Mouse (Mus musculus) myocyte (in vitro differentiated cells): ENCODE results near the gene Gm45062. TPM values are rescaled to one million over a fixed set of nuclear protein-coding genes. Genes with fewer than 3 reads are reported as not detected.

Source experiments
- H3K27me3 ChIP-seq: one replicate; pipeline ENCODE4 v1.6.1; 2011; ENCODE audit not compliant: control insufficient read depth, insufficient read depth, insufficient read length
- H3K36me3 ChIP-seq: one replicate; pipeline ENCODE4 v1.6.1; 2011; ENCODE audit not compliant: control insufficient read depth, insufficient read depth
- H3K4me2 ChIP-seq: one replicate; pipeline ENCODE4 v1.6.1; 2011; ENCODE audit warnings: low read depth, control low read depth
- H3K4me3 ChIP-seq: one replicate; pipeline ENCODE4 v1.5.1; 2011; ENCODE audit warnings: mild to moderate bottlenecking, control low read depth, moderate library complexity
- H3K79me2 ChIP-seq: one replicate; pipeline ENCODE4 v1.6.1; 2011; ENCODE audit not compliant: control insufficient read depth, insufficient read depth
- H3ac ChIP-seq: one replicate; pipeline ENCODE4 v1.6.1; 2011; ENCODE audit not compliant: control insufficient read depth, insufficient read length
- CEBPB ChIP-seq: IDR thresholded peaks from 2 replicates; pipeline ENCODE4 v1.6.1; 2011; ENCODE audit warnings: mild to moderate bottlenecking, moderate library complexity; ENCODE audit not compliant: poor library complexity, insufficient read depth, severe bottlenecking
- E2F4 ChIP-seq: IDR thresholded peaks from one replicate; pipeline ENCODE4 v1.6.1; 2011; ENCODE audit warnings: mild to moderate bottlenecking, control low read depth, moderate library complexity; ENCODE audit not compliant: insufficient read depth
- MAX ChIP-seq: IDR thresholded peaks from one replicate; pipeline ENCODE4 v1.6.1; 2011; ENCODE audit warnings: low read depth, mild to moderate bottlenecking, control low read depth
- MYOD1 ChIP-seq, 3 experiments: IDR thresholded peaks; one replicate each; pipeline ENCODE4 v1.6.1; 2011; ENCODE audit warnings: control low read depth in 2 of 3, low read depth in 2 of 3, mild to moderate bottlenecking in 2 of 3, moderate library complexity in 1 of 3; ENCODE audit not compliant: insufficient read length in 2 of 3, control insufficient read depth in 1 of 3
- MYOG ChIP-seq, 3 experiments: IDR thresholded peaks; one replicate each; pipeline ENCODE4 v1.6.1; 2011; ENCODE audit warnings: control low read depth in 2 of 3, low read depth in 2 of 3, mild to moderate bottlenecking in 2 of 3; ENCODE audit not compliant: insufficient read length in 2 of 3, control insufficient read depth in 1 of 3, insufficient read depth in 1 of 3
- POLR2A ChIP-seq: IDR thresholded peaks from one replicate; pipeline ENCODE4 v1.6.1; 2011; ENCODE audit warnings: low read depth, mild to moderate bottlenecking, control low read depth, moderate library complexity; ENCODE audit not compliant: insufficient read length
- POLR2AphosphoS2 ChIP-seq: IDR thresholded peaks from one replicate; pipeline ENCODE4 v1.6.1; 2011; ENCODE audit warnings: low read depth, control low read depth; ENCODE audit not compliant: insufficient read length
- REST ChIP-seq: IDR thresholded peaks from one replicate; pipeline ENCODE4 v1.6.1; 2011; ENCODE audit warnings: mild to moderate bottlenecking, control low read depth, moderate library complexity; ENCODE audit not compliant: insufficient read depth, insufficient read length
- SRF ChIP-seq: IDR thresholded peaks from one replicate; pipeline ENCODE4 v1.6.1; 2011; ENCODE audit warnings: low read depth; ENCODE audit not compliant: control insufficient read depth, insufficient read length
- TCF12 ChIP-seq: IDR thresholded peaks from one replicate; pipeline ENCODE4 v1.6.1; 2011; ENCODE audit warnings: mild to moderate bottlenecking, control low read depth; ENCODE audit not compliant: poor library complexity, insufficient read depth, severe bottlenecking
- TCF3 ChIP-seq: IDR thresholded peaks from one replicate; pipeline ENCODE4 v1.6.1; 2011; ENCODE audit warnings: low read depth, control low read depth; ENCODE audit not compliant: insufficient read length
- USF1 ChIP-seq: IDR thresholded peaks from one replicate; pipeline ENCODE4 v1.6.1; 2011; ENCODE audit warnings: low read depth, mild to moderate bottlenecking, control low read depth, moderate library complexity
- polyA plus RNA-seq: library from polyadenylated mRNA; unstranded; fragments of >200 nt; fragmentation: generic; extraction: Trizol; gene quantifications from one replicate; pipeline ENCODE4 v1.2.1, GENCODE M21; 2012; ENCODE audit warnings: missing spikeins

Gene Gm45062
- polyA plus RNA-seq, 1 experiment, result 0.71 TPM

- Histone ChIP-seq H3K4me3 (no peak overlapping the region), H3K4me2 (no peak overlapping the region), H3K36me3 (no peaks in the 10 kb centered on the region), H3K27me3 (no peaks in the 10 kb centered on the region), H3K79me2 (no peaks in the 10 kb centered on the region), H3ac (no peak overlapping the region)
- no peak for TF ChIP-seq POLR2A
- TF ChIP-seq MYOD1 (IDR thresholded peaks at IDR 0.05; ENCODE audit: control insufficient read depth in 1 of 3, insufficient read length in 2 of 3, low read depth in 2 of 3), result no peak
- no peak for TF ChIP-seq TCF3
- no peak for TF ChIP-seq POLR2AphosphoS2
- no peak for TF ChIP-seq REST
- TF ChIP-seq MYOG (IDR thresholded peaks at IDR 0.05; ENCODE audit: control insufficient read depth in 1 of 3, insufficient read depth in 1 of 3, insufficient read length in 2 of 3, low read depth in 2 of 3), result no peak
- no peak for TF ChIP-seq E2F4
- TF ChIP-seq CEBPB, result no peak
- no peak for TF ChIP-seq USF1
- no peak for TF ChIP-seq TCF12
- TF ChIP-seq SRF, result no peak
- TF ChIP-seq MAX, result no peak
Observed at GRCm38 (mm10) chr6:8489938-8490585, 230.8 kb downstream of the Gm45062 start.

DNA sequence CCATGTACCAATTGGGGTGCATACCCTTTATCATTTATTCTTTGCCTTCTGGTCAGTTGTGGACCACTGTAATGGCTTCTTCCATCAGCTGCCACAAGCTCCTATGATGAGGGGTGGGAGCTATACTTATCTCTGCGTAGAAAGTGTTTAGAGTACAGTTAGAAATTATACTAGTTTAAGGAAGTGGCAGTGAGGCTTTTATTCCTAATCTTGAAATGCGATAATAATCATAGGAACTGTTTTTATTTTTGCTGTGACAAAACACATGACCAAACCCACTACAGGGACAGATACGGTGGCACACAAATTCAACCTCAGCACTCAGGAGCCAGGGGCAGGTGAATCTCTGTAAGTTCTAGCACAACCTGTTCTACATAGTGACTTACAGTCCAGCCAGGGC, 233.0 kb downstream of the Gm45062 start:
- TF ChIP-seq POLR2AphosphoS2 (no peak), POLR2A (no peak), TCF12 (no peak), E2F4 (no peak)
- no peaks in the 10 kb centered on the region for H3K36me3 ChIP-seq
- no peaks in the 10 kb centered on the region for H3K79me2 ChIP-seq
- no peak overlapping the region for H3K4me3 ChIP-seq
- H3K27me3 ChIP-seq, result no peaks in the 10 kb centered on the region
- no peak overlapping the region for H3ac ChIP-seq
- H3K4me2 ChIP-seq, result no peak overlapping the region

- Histone ChIP-seq H3ac (no peak overlapping the region), H3K36me3 (no peaks in the 10 kb centered on the region), H3K79me2 (no peaks in the 10 kb centered on the region), H3K27me3 (no peaks in the 10 kb centered on the region), H3K4me2 (no peak overlapping the region), H3K4me3 (no peak overlapping the region)
- TF ChIP-seq MYOG (IDR thresholded peaks at IDR 0.05; ENCODE audit: control insufficient read depth in 1 of 3, insufficient read depth in 1 of 3, insufficient read length in 2 of 3, low read depth in 2 of 3), result no peak
- TF ChIP-seq E2F4, result no peak
- no peak for TF ChIP-seq POLR2A
- TF ChIP-seq SRF, result no peak
- TF ChIP-seq TCF3, result no peak
- no peak for TF ChIP-seq CEBPB
- no peak for TF ChIP-seq TCF12
- no peak for TF ChIP-seq MAX
- no peak for TF ChIP-seq POLR2AphosphoS2
- no peak for TF ChIP-seq USF1
- TF ChIP-seq REST, result no peak
- TF ChIP-seq MYOD1 (IDR thresholded peaks at IDR 0.05; ENCODE audit: control insufficient read depth in 1 of 3, insufficient read length in 2 of 3, low read depth in 2 of 3), result no peak
Observed at GRCm38 (mm10) chr6:8495109-8495826, 236.0 kb downstream of the Gm45062 start.

DNA sequence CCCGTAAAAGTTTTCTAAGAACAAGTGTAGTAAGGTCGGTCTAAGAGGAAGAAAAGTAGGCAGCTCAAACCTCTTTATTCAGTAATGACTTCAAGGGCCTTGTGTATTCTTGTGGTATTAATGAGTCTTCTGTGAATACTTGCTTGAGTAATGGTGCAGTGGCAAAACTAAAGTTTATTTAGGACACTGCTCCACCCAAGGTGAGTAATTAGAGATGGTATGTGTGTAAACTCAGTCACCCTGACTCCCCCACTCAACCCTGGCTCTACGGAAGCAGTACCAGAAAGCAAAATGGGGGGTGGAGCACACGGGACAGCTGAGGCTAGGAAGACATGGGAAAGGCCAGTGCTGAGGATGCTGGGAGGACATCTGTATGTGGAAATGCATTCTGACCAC, 236.6 kb downstream of the Gm45062 start:
- no peak overlapping the region for H3K4me3 ChIP-seq
- TF ChIP-seq SRF (no peak), MYOG (IDR thresholded peaks at IDR 0.05; ENCODE audit: control insufficient read depth in 1 of 3, insufficient read depth in 1 of 3, insufficient read length in 2 of 3, low read depth in 2 of 3) (no peak), POLR2A (no peak), E2F4 (no peak), MAX (no peak), USF1 (no peak), TCF3 (no peak), TCF12 (no peak)
- no peaks in the 10 kb centered on the region for H3K36me3 ChIP-seq

DNA sequence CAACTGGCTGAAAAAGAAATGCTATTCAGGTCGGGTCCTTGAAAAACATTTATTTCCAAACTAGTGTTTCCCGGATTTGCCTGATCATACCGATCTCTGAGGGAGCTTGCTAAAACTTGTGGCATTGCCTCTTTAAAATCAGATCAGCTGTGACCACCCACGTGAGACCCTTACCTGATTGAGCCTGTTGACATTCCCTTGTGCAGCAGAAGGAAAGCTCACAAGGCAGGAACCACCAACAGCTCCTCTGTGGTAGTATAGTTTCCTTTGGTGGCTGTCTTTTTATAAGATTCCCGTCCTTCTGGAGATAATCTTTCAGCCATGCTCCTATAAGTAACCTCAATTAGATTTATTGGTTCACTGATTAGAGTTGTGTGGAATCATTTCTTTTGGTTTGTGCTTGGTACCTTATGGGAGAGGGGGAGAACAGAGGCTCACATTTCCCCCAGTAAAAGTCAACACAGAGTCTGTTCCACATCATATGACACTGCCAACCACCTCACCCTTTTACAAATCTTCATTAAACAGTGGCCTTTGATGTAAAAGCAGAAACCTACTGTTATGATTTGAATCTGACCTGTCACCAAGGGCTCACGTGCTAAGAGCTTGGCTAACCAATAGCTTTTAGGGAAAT, 238.1 kb downstream of the Gm45062 start:
- no peak overlapping the region for H3K4me3 ChIP-seq
- H3K79me2 ChIP-seq, result no peaks in the 10 kb centered on the region
- no peaks in the 10 kb centered on the region for H3K27me3 ChIP-seq
- H3K36me3 ChIP-seq, result no peaks in the 10 kb centered on the region
- TF ChIP-seq USF1, result no peak
- TF ChIP-seq CEBPB, result no peak
- TF ChIP-seq TCF12, result no peak
- TF ChIP-seq MAX, result no peak
- TF ChIP-seq SRF, result no peak
- no peak for TF ChIP-seq REST
- no peak for TF ChIP-seq MYOG (IDR thresholded peaks at IDR 0.05; ENCODE audit: control insufficient read depth in 1 of 3, insufficient read depth in 1 of 3, insufficient read length in 2 of 3, low read depth in 2 of 3)
- TF ChIP-seq MYOD1 (IDR thresholded peaks at IDR 0.05; ENCODE audit: control insufficient read depth in 1 of 3, insufficient read length in 2 of 3, low read depth in 2 of 3), result no peak
- TF ChIP-seq POLR2AphosphoS2, result no peak
- TF ChIP-seq TCF3, result no peak
- no peak for TF ChIP-seq E2F4
- no peak for TF ChIP-seq POLR2A
- no peak overlapping the region for H3K4me2 ChIP-seq
- H3ac ChIP-seq, result no peak overlapping the region

More for the DNA sequence above, 236.6 kb downstream of the Gm45062 start:
- H3K27me3 ChIP-seq, result no peaks in the 10 kb centered on the region
- no peak overlapping the region for H3K4me2 ChIP-seq
- no peaks in the 10 kb centered on the region for H3K79me2 ChIP-seq
- no peak overlapping the region for H3ac ChIP-seq
